Mouse (Mus musculus) liver, embryonic 11.5 days (tissue): ENCODE measurements around the gene Zscan20. TPM values are rescaled to one million over a fixed set of nuclear protein-coding genes. Genes with fewer than 3 reads are reported as not detected.
A peak's percentile ranks its signal among the peaks of the same experiment; 100 is the strongest.
"Not testable (repeated sequence)": the region's sequence is repeated elsewhere in the genome, so short reads cannot be mapped to it uniquely, and the experiment has no call there.

Source experiments
- ATAC-seq: fragments of 200-750 bp; cut with Nextera tagmentation; replicated peaks from 2 replicates; pipeline ENCODE4 v1.8.0; 2017; ENCODE audit warnings: moderate number of reproducible peaks, mild to moderate bottlenecking, moderate TSS enrichment, moderate library complexity; ENCODE audit not compliant: low FRiP score
- DNase-seq: peaks from one replicate; pipeline ENCODE4 v3.0.0-alpha.2; 2017; ENCODE audit warnings: low spot score
- H3K27ac ChIP-seq: fragments of 300-500 bp; sonication (generic); 2 replicates; pipeline ENCODE4 v1.5.1; 2014; ENCODE audit warnings: mild to moderate bottlenecking, low read depth, low read length, control low read depth
- H3K27me3 ChIP-seq: fragments of 300-500 bp; sonication (generic); replicated peaks from 2 replicates; pipeline ENCODE4 v1.6.1; 2014; ENCODE audit warnings: low read length, mixed read lengths; ENCODE audit not compliant: control insufficient read depth, insufficient read depth
- H3K36me3 ChIP-seq: fragments of 300-500 bp; sonication (generic); 2 replicates; pipeline ENCODE4 v1.6.1; 2014; ENCODE audit warnings: mild to moderate bottlenecking, low read length, moderate library complexity, mixed read lengths; ENCODE audit not compliant: control insufficient read depth, insufficient read depth
- H3K4me1 ChIP-seq: fragments of 300-500 bp; sonication (generic); replicated peaks from 2 replicates; pipeline ENCODE4 v1.6.1; 2014; ENCODE audit warnings: low read length, mixed read lengths; ENCODE audit not compliant: control insufficient read depth, insufficient read depth
- H3K4me2 ChIP-seq: fragments of 300-500 bp; sonication (generic); 2 replicates; pipeline ENCODE4 v1.6.1; 2014; ENCODE audit warnings: mild to moderate bottlenecking, control low read depth, moderate library complexity
- H3K4me3 ChIP-seq: fragments of 300-500 bp; sonication (generic); 2 replicates; pipeline ENCODE4 v1.5.1; 2014; ENCODE audit warnings: low read depth, low read length, control low read depth
- H3K9ac ChIP-seq: fragments of 300-500 bp; sonication (generic); 2 replicates; pipeline ENCODE4 v1.6.1; 2014; ENCODE audit warnings: low read depth, low read length, control low read depth
- H3K9me3 ChIP-seq: fragments of 300-500 bp; sonication (generic); 2 replicates; pipeline ENCODE4 v1.6.1; 2016; ENCODE audit warnings: low read length, inconsistent platforms, mixed read lengths; ENCODE audit not compliant: control insufficient read depth
- WGBS: fragments of 180-500 bp; shearing (Covaris S2); extraction: QIAGEN DNeasy Blood & Tissue Kit; methylation state at CpG from one replicate; pipeline ENCODE4 v1.1.7; 2014; 5-methylcytosine and 5-hydroxymethylcytosine counted together
- polyA plus RNA-seq: library from polyadenylated mRNA; unstranded; fragments of >200 nt; fragmentation: Nextera tagmentation; extraction: Ambion mirVana; gene quantifications from 2 replicates; pipeline ENCODE4 v1.2.1, GENCODE M21; 2014

Gene Zscan20
- polyA plus RNA-seq, 1 experiment from 2014 or later, result 3.9 TPM

- peaks cover 12% of the 10 kb centered on the region for H3K4me1 ChIP-seq
- peaks cover 21% of the 10 kb centered on the region for H3K27me3 ChIP-seq
- no peak within 1 kb of the TSS for H3K9ac ChIP-seq
- 38% methylated on average over 15 of the region's 15 CpGs for WGBS
- H3K36me3 ChIP-seq, result no peaks in the 10 kb centered on the region
- H3K9me3 ChIP-seq, result no peaks in the 10 kb centered on the region
- DNase-seq (no peak), ATAC-seq (0 out of 2 replicates have a peak, but pooled peaks have one; percentile 11)
- H3K4me3 ChIP-seq, result no peak within 1 kb of the TSS
- peak within 1 kb of the TSS; percentile 37 for H3K4me2 ChIP-seq
- peak within 1 kb of the TSS; percentile 13; the same call in 1 of the 2 replicates for H3K27ac ChIP-seq
Observed at GRCm38 (mm10) chr4:128618246-128618911, 8.5 kb upstream of the Zscan20 start, which contains the start of gene Tlr12. Gene Tlr12 (minus strand): TSS chr4:128618619.

- Histone ChIP-seq H3K4me2 (peak overlapping the region; percentile 37), H3K4me1 (peaks cover 12% of the 10 kb centered on the region), H3K27me3 (peaks cover 21% of the 10 kb centered on the region), H3K9me3 (no peaks in the 10 kb centered on the region), H3K4me3 (peak overlapping the region; percentile 4; the same call in 1 of the 2 replicates), H3K36me3 (no peaks in the 10 kb centered on the region), H3K9ac (no peak overlapping the region), H3K27ac (peak overlapping the region; percentile 9; the same call in 1 of the 2 replicates)
- 39% methylated on average over 17 of the region's 17 CpGs for WGBS
- DNase-seq, result no peak
- ATAC-seq, result 0 out of 2 replicates have a peak, but pooled peaks have one; percentile 21
Observed at GRCm38 (mm10) chr4:128617363-128618120, 7.6 kb upstream of the Zscan20 start.

GRCm38 (mm10) chr4:128615761-128616160, 5.9 kb upstream of the Zscan20 start:
- WGBS, result 61% methylated on average over 14 of the region's 14 CpGs
- Histone ChIP-seq H3K27me3 (peaks cover 21% of the 10 kb centered on the region), H3K4me3 (no peak overlapping the region), H3K4me1 (peaks cover 13% of the 10 kb centered on the region), H3K9ac (no peak overlapping the region), H3K27ac (no peak overlapping the region), H3K36me3 (no peaks in the 10 kb centered on the region), H3K4me2 (no peak overlapping the region), H3K9me3 (no peaks in the 10 kb centered on the region)
- DNase-seq (no peak), ATAC-seq (no peak)

GRCm38 (mm10) chr4:128613326-128613725, 3.4 kb upstream of the Zscan20 start:
- no peak overlapping the region for H3K4me3 ChIP-seq
- WGBS, result 24% methylated on average over 8 of the region's 8 CpGs

GRCm38 (mm10) chr4:128611726-128612125, 1.8 kb upstream of the Zscan20 start:
- not testable (repeated sequence) for H3K27me3 ChIP-seq, H3K4me3 ChIP-seq, H3K4me1 ChIP-seq, H3K9me3 ChIP-seq, H3K9ac ChIP-seq, H3K27ac ChIP-seq, ATAC-seq, DNase-seq, H3K4me2 ChIP-seq, H3K36me3 ChIP-seq
- 77% methylated on average over 3 of the region's 3 CpGs for WGBS

More at GRCm38 (mm10) chr4:128613326-128613725, 3.4 kb upstream of the Zscan20 start:
- Histone ChIP-seq H3K27ac (no peak overlapping the region), H3K36me3 (no peaks in the 10 kb centered on the region), H3K9ac (no peak overlapping the region), H3K9me3 (no peaks in the 10 kb centered on the region), H3K4me1 (peaks cover 17% of the 10 kb centered on the region), H3K4me2 (no peak overlapping the region), H3K27me3 (peaks cover 18% of the 10 kb centered on the region)
- DNase-seq (peak; percentile 47), ATAC-seq (no peak)

- Histone ChIP-seq H3K9me3 (no peaks in the 10 kb centered on the region), H3K9ac (peak overlapping the region; percentile 46; the same call in 1 of the 2 replicates), H3K27me3 (no peaks in the 10 kb centered on the region), H3K4me2 (peak overlapping the region; percentile 91), H3K4me3 (peak overlapping the region; percentile 62), H3K36me3 (no peaks in the 10 kb centered on the region), H3K4me1 (peaks cover 8% of the 10 kb centered on the region), H3K27ac (peak overlapping the region; percentile 49; the same call in 1 of the 2 replicates)
- DNase-seq, result no peak
- no peak for ATAC-seq
- WGBS, result 29% methylated on average over 10 of the region's 10 CpGs
Observed at GRCm38 (mm10) chr4:128610706-128611105, 808 bp upstream of the Zscan20 start.

- Histone ChIP-seq H3K4me2 (peak overlapping the region; percentile 91), H3K4me1 (peaks cover 8% of the 10 kb centered on the region), H3K36me3 (no peaks in the 10 kb centered on the region), H3K9ac (peak overlapping the region; percentile 68), H3K27me3 (no peaks in the 10 kb centered on the region), H3K27ac (no peak overlapping the region), H3K4me3 (peak overlapping the region; percentile 62), H3K9me3 (no peaks in the 10 kb centered on the region)
- peak; percentile 42 for DNase-seq
- 10% methylated on average over 27 of the region's 27 CpGs for whole genome bisulfite sequencing
- ATAC-seq, result peak; percentile 10
Observed at GRCm38 (mm10) chr4:128609276-128609924, 498 bp downstream of the Zscan20 start.

- no peak for ATAC-seq
- no peaks in the 10 kb centered on the region for H3K36me3 ChIP-seq
- H3K4me2 ChIP-seq, result no peak overlapping the region
- WGBS, result 89% methylated on average over 11 of the region's 11 CpGs
- H3K9me3 ChIP-seq, result no peaks in the 10 kb centered on the region
- peaks cover 8% of the 10 kb centered on the region for H3K4me1 ChIP-seq
- no peak overlapping the region for H3K9ac ChIP-seq
- H3K27me3 ChIP-seq, result no peaks in the 10 kb centered on the region
- H3K4me3 ChIP-seq, result no peak overlapping the region
- no peak for DNase-seq
- no peak overlapping the region for H3K27ac ChIP-seq
Observed at GRCm38 (mm10) chr4:128607661-128608060, 2.2 kb downstream of the Zscan20 start.
